Mouse (Mus musculus) midbrain, embryonic 14.5 days (tissue): ENCODE measurements around the gene Dtx4. TPM values are rescaled to one million over a fixed set of nuclear protein-coding genes. Genes with fewer than 3 reads are reported as not detected.
A peak's percentile ranks its signal among the peaks of the same experiment; 100 is the strongest.
"Not testable (repeated sequence)": the region's sequence is repeated elsewhere in the genome, so short reads cannot be mapped to it uniquely, and the experiment has no call there.

Experiments
- ATAC-seq: fragments of 200-750 bp; cut with Nextera tagmentation; 2 replicates; pipeline ENCODE4 v1.8.0; 2017; ENCODE audit warnings: moderate number of reproducible peaks, moderate library complexity; ENCODE audit not compliant: low FRiP score, low TSS enrichment
- DNase-seq: peaks from one replicate; pipeline ENCODE4 v3.0.0-alpha.2; 2015
- H3K27ac ChIP-seq: fragments of 300-500 bp; sonication (generic); replicated peaks from 2 replicates; pipeline ENCODE4 v1.5.1; 2014; ENCODE audit warnings: mild to moderate bottlenecking, low read depth, low read length, moderate library complexity
- H3K27me3 ChIP-seq: fragments of 300-500 bp; sonication (generic); 2 replicates; pipeline ENCODE4 v1.6.1; 2014; ENCODE audit warnings: low read length, control low read depth, mixed read lengths; ENCODE audit not compliant: control insufficient read depth, insufficient read depth
- H3K36me3 ChIP-seq: fragments of 300-500 bp; sonication (generic); 2 replicates; pipeline ENCODE4 v1.6.1; 2014; ENCODE audit warnings: low read length, control low read depth; ENCODE audit not compliant: control insufficient read depth, insufficient read depth
- H3K4me1 ChIP-seq: fragments of 300-500 bp; sonication (generic); 2 replicates; pipeline ENCODE4 v1.6.1; 2014; ENCODE audit warnings: mild to moderate bottlenecking, antibody characterized with exemption, low read length, control low read depth; ENCODE audit not compliant: control insufficient read depth, insufficient read depth
- H3K4me2 ChIP-seq: fragments of 300-500 bp; sonication (generic); 2 replicates; pipeline ENCODE4 v1.6.1; 2014; ENCODE audit warnings: mild to moderate bottlenecking, low read length, moderate library complexity
- H3K4me3 ChIP-seq: fragments of 300-500 bp; sonication (generic); replicated peaks from 2 replicates; pipeline ENCODE4 v1.5.1; 2014; ENCODE audit warnings: low read depth, low read length
- H3K9ac ChIP-seq: fragments of 300-500 bp; sonication (generic); replicated peaks from 2 replicates; pipeline ENCODE4 v1.6.1; 2014; ENCODE audit warnings: mild to moderate bottlenecking, low read length, moderate library complexity
- H3K9me3 ChIP-seq: fragments of 300-500 bp; sonication (generic); 2 replicates; pipeline ENCODE4 v1.6.1; 2016; ENCODE audit warnings: low read length, control low read depth, mixed read lengths; ENCODE audit not compliant: control insufficient read depth
- WGBS: fragments of 180-500 bp; shearing (Covaris S2); extraction: QIAGEN DNeasy Blood & Tissue Kit; methylation state at CpG from one replicate; pipeline ENCODE4 v1.1.7; 2014; 5-methylcytosine and 5-hydroxymethylcytosine counted together
- polyA plus RNA-seq: library from polyadenylated mRNA; unstranded; fragments of >200 nt; fragmentation: Nextera tagmentation; extraction: Ambion mirVana; gene quantifications from 2 replicates; pipeline ENCODE4 v1.2.1, GENCODE M21; 2014

Dtx4 gene
- 35.7 and 46.0 TPM in 2 replicates for polyA plus RNA-seq

DNA sequence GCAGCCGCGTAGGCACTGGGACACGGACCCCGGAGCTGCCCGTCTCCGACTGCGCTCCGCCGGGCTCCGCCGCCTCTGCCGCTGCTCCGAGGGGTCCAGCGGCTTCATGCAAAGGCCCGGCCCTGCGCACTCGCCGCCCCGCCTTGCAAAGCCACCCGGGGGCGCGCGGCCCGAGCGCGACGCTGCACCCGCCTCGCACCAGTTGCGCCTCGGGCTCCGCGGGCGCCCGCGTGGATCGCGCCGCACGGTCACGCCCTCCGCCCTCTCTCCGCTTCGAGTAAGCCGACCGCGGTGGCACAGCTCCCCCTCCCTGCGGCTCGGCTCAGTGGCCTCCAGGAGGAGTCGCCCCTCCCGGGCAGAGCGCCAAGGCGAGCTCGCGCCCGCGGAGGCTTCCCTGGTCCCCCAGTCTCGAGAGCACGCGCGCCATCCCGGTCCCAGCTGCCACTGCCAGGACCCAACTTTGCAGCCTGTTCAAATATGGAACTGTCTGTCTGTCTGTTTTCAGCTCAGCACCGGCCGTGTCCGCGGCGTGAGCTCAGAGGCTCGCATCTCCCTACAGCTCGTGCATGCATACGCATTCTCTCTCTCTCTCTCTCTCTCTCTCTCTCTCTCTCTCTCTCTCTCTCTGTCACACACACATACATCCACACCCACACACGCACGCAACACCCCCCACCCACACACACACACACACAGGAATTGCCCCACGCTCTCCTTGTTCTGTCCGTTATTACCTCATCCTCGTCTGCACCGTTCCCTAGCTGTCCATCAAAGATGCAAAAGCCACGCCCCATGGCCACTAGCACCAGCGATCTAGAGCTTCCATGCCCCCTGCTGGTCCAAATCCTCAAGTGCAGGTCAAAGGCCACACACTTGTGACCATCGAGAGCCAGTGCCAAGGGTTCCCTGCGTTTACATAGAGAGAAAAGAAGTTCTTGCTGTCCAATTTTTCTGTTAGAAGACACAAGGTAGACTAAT, at the start of gene Dtx4:
Gene Dtx4, minus strand, starts transcription at position 85 of the 978 bp plus-strand sequence.
- DNase-seq (peak; percentile 98), ATAC-seq (peak; percentile 91)
- Histone ChIP-seq H3K9ac (peak within 1 kb of the TSS; percentile 97), H3K4me1 (peaks cover 25% of the 10 kb centered on the region), H3K36me3 (0 out of 2 replicates have a peak, but pooled peaks cover 4% of the 10 kb centered on the region), H3K27me3 (no peaks in the 10 kb centered on the region), H3K4me2 (peak within 1 kb of the TSS; percentile 68), H3K4me3 (peak within 1 kb of the TSS; percentile 93), H3K27ac (peak within 1 kb of the TSS; percentile 95), H3K9me3 (no peaks in the 10 kb centered on the region)
- WGBS: under 1% methylated on average over 75 of the region's 80 CpGs

DNA sequence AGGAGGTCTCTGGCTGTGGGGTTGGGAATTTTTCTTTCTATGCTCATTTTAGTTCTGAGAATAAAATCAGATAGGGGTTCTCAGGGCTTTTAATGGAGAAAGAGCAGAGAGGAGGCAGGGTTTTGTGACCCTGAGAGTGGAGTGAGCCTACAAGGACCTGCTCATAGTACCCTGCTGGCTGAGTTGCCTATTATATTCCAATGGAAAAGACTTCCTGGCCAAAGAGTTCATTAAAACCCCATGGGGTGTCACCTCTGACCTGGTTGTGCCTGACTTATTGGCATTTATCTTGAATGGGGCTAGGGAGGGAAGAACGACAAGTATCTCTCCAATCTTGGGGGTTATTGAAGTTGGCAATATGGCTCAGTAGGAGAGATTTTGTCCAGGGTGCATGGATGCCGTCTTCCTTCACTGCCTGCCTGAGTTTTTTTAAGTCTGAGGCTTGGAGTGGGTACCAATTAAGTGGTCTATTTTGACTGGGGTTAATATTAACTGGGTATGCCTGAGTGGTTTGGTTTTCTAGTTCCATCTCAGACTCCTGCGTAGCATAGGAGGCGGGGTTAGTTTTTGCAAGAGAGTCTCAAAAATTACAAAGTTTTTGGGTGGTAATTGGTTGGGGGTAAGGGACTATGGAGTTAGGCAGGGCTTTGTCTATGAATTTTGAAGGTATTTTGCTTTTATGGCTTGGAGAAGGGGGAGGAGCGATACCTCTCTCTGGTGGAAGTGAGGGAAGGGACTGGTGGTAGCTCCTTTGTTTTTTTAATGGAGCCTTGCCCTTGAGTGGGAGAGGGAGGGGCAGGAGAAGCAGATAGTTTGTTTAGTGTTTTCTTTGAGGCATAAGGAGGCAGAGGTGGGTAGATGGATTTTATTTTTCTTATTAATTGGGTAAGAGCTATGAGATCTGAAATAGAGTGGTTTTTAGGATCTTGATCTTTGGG, 49.0 kb upstream of the Dtx4 start:
- ATAC-seq (no peak), DNase-seq (no peak)
- Histone ChIP-seq H3K4me3 (no peak overlapping the region), H3K9ac (no peak overlapping the region), H3K9me3 (no peaks in the 10 kb centered on the region), H3K4me1 (no peaks in the 10 kb centered on the region), H3K27me3 (no peaks in the 10 kb centered on the region), H3K27ac (no peak overlapping the region), H3K4me2 (no peak overlapping the region), H3K36me3 (no peaks in the 10 kb centered on the region)
- 65% methylated on average over 5 of the region's 5 CpGs for WGBS

DNA sequence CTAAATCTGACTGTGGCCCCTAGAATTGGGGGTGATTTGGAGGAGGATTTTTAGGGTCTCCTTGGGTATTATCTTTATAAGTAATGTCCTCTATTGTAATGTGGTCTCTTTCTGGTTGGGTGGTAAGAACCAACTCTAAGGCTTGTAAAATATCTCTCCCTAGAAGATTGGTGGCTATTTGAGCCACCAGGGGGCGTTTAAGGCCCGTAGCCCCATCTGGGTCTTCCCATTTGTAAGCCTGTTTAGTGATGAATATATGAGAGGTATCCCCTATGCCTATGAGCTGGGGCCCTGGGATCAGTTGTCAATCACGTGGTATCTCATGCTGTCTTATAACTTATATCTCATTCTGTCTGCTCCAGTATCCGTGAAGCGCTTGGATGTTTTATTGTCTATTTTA, 47.9 kb upstream of the Dtx4 start:
- Histone ChIP-seq H3K4me1 (no peaks in the 10 kb centered on the region), H3K27me3 (no peaks in the 10 kb centered on the region), H3K4me2 (no peak overlapping the region), H3K9me3 (no peaks in the 10 kb centered on the region), H3K9ac (no peak overlapping the region), H3K27ac (no peak overlapping the region), H3K36me3 (no peaks in the 10 kb centered on the region), H3K4me3 (no peak overlapping the region)
- DNase-seq (peak; percentile 30), ATAC-seq (no peak)
- WGBS: 82% methylated on average over 5 of the region's 5 CpGs

DNA sequence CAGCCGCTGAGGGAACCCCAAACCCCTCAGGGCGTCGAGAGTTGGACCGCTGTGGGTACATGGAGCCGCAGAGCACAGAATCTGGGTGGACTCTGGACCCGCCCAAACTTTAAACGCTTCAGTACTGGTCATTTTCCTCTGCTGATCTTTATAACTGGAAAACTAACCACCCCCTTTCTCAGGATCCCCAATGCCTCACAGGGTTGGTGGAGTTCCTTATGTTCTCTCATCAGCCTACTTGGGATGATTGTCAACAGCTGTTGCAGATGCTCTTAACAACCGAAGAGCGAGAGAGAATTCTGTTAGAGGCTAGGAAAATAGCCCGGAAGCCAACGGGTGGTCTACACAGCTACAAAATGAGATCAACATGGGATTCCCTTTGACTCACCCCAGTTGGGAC, 44.2 kb upstream of the Dtx4 start, which contains the start of gene Fam111a:
Gene Fam111a, plus strand, starts transcription at position 301 of the 400 bp plus-strand sequence.
- not testable (repeated sequence) for H3K4me3 ChIP-seq, H3K4me1 ChIP-seq
- 96% methylated on average over 11 of the region's 11 CpGs for WGBS

DNA sequence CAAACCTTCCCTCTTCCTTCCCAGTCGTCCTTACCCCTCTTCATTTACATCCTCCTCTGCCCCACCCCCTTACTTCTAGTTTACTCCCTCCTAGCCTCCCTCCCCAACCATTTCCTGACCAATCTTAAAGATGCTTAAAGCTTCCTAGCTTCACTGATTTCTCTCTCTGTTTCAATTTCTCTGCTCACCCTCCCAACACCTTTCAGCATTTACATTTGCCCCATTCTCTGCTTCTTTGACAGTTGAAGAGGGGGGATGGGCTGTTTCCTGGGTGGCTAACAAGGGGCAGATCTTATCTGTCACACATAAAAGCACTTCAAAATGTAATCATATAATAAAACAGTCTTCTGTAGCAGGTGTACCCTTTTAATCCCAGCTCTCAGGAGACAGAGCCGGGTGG, 40.4 kb upstream of the Dtx4 start:
- 31% methylated on average over 2 of the region's 2 CpGs for WGBS
- Histone ChIP-seq H3K4me1 (no peaks in the 10 kb centered on the region), H3K4me2 (no peak overlapping the region), H3K9ac (no peak overlapping the region), H3K4me3 (no peak overlapping the region), H3K27me3 (no peaks in the 10 kb centered on the region), H3K36me3 (no peaks in the 10 kb centered on the region), H3K9me3 (no peaks in the 10 kb centered on the region), H3K27ac (no peak overlapping the region)
- ATAC-seq: no peak
- DNase-seq: no peak

More for the DNA sequence above, 44.2 kb upstream of the Dtx4 start, which contains the start of gene Fam111a:
- H3K9me3 ChIP-seq, ATAC-seq, H3K27ac ChIP-seq, H3K4me2 ChIP-seq, H3K9ac ChIP-seq, H3K36me3 ChIP-seq, DNase-seq, H3K27me3 ChIP-seq: not testable (repeated sequence)

DNA sequence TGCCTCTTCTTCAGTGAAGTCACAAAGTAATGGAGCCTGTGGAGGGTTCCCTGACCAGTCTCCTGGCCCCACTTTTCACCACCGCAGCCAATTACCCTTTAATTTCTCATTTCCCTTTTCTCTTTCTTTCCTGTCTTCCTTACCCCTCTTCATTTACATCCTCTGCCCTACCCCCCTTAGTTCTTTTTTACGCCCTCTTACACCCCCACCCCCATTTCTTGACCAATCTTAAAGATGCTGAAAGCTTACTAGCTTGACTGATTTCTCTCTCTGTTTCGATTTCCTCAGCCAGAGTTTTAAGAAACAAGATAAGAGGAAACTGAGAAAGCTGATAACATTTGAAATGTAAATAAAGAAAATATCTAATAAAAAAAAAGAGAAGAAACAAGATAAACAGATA, 39.5 kb upstream of the Dtx4 start:
- Histone ChIP-seq H3K27ac (no peak overlapping the region), H3K27me3 (no peaks in the 10 kb centered on the region), H3K4me2 (no peak overlapping the region), H3K4me1 (no peaks in the 10 kb centered on the region), H3K9me3 (no peaks in the 10 kb centered on the region), H3K4me3 (no peak overlapping the region), H3K36me3 (no peaks in the 10 kb centered on the region), H3K9ac (no peak overlapping the region)
- WGBS: 80% methylated on average over 3 of the region's 3 CpGs
- ATAC-seq (no peak), DNase-seq (no peak)

DNA sequence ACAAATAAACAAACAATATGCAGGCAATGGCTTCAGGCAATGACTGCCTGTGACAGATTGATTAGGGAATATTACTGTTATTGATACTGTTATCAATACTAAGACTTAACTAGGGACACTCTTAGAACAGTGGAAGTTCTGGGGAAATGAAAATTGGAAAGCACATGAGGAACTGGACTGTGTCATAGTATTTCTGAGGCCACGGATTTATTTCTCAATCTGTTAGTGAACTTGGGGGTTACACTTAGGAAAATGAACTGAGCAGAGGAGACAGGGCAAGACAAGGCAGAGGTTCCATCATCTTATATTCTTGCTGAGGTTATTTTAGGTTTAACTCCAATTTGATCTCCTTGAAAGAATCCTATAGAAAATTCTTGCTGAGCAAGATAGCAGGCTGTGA, 38.7 kb upstream of the Dtx4 start:
- no peak overlapping the region for H3K4me3 ChIP-seq
- no peaks in the 10 kb centered on the region for H3K36me3 ChIP-seq
- 85% methylated on average over 1 of the region's 1 CpGs for WGBS
- ATAC-seq (no peak), DNase-seq (no peak)
- H3K9me3 ChIP-seq: no peaks in the 10 kb centered on the region
- no peaks in the 10 kb centered on the region for H3K27me3 ChIP-seq
- H3K9ac ChIP-seq: no peak overlapping the region
- H3K4me1 ChIP-seq: no peaks in the 10 kb centered on the region
- H3K4me2 ChIP-seq: no peak overlapping the region
- H3K27ac ChIP-seq: no peak overlapping the region

DNA sequence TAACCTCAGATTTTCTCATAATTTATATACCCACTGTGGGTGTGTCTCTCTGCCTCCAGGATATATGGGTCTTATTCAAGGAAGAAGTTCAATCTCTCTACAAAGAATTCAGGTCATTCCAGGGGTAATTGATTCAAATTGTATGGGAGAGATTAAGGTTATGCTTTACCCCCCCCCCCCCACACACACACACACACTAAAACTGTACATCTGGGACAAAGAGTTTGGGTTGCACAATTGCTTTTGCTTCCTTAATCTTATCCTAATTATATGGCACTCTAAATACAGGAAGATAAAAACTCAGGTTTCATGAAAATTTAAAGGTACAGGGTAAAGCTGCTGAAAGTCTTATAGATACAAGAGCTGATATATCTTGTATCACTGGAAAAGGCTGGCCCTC, 35.9 kb upstream of the Dtx4 start:
- Histone ChIP-seq H3K9me3 (no peaks in the 10 kb centered on the region), H3K4me2 (no peak overlapping the region), H3K36me3 (no peaks in the 10 kb centered on the region), H3K27ac (no peak overlapping the region), H3K27me3 (no peaks in the 10 kb centered on the region), H3K9ac (no peak overlapping the region), H3K4me3 (no peak overlapping the region), H3K4me1 (no peaks in the 10 kb centered on the region)
- DNase-seq: no peak
- ATAC-seq: no peak
